Mouse (Mus musculus): ENCODE results near the gene Nudt16.
A peak's percentile ranks its signal among the peaks of the same experiment; 100 is the strongest.
"Not testable (repeated sequence)": the region's sequence is repeated elsewhere in the genome, so short reads cannot be mapped to it uniquely, and the experiment has no call there.

Nudt16 gene

GRCm38 (mm10) chr9:105131253-105132001 lies at the start of gene Nudt16:
Gene Nudt16 (minus strand): TSS chr9:105131824.
- DNase-seq, result peak; percentile 94

DNA sequence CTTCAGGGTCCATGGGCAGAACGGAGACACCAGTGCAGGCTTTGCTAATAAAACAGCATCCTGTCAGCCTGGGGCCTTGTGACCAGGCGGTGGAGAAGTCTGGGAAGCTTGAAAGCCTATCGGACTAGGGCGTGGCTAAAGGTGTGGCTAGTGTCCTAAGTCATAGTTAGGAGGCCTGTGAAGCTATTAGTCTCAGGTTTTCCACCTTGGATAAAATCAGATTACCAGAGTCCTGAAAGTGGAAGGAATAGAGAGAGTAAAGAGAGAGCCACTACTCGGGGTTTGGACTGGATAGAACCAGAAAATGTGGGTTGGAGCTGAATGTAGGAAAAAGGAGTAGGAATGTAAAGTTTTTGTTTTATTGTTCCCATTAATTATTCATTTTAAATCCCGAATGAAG lies 13.4 kb upstream of the Nudt16 start, which contains the start of gene 1700080E11Rik:
Gene 1700080E11Rik, minus strand, starts transcription at position 101 of the 400 bp plus-strand sequence.
- DNase-seq, result no peak

DNA sequence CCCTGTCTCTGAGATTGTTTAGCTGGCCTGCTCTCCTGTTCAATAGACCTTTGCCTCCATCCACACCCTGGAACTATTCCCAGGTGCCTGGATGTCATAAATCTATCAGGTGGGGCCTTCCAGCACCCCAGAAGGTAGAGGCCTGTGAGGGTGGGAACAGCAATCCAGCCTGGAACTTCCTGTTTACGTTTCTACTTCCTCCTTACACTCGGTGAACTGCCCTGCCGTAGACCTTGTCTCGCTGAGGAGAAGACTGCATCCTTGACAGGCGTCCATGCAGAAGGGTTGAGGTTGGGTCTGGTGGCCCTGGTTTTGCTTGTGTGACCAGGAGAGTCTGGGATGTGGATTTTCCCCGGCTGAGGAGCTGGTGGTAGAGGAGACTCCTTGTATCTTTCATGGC lies 7.6 kb upstream of the Nudt16 start:
- no peak for DNase-seq

GRCm38 (mm10) chr9:105136404-105136803 lies 4.8 kb upstream of the Nudt16 start:
- DNase-seq, result no peak

GRCm38 (mm10) chr9:105134536-105134935 lies 2.9 kb upstream of the Nudt16 start:
- no peak for DNase-seq

- DNase-seq, result no peak
Observed at GRCm38 (mm10) chr9:105132002-105132367, 361 bp upstream of the Nudt16 start.

GRCm38 (mm10) chr9:105130331-105130730 lies 1.3 kb downstream of the Nudt16 start:
- DNase-seq, result no peak

DNA sequence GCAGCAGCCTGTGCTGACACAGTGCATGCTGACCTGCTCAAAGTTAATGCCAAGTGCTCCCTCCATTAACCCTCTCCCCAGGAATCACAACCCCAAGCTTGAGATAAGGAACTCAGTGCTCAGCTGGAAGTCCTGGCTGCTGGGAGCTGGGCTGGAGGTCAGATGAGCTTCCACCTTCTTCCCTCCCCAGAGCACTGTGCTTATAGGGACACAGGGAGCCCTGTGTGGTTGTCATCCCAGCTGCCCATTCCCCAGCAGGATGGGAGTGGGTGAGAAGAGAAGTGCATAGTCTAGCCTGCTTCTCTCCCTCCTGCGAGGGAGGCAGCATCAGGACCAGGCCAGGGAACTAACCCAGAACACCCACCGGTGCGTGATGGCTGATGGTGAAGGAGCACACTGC lies 6.4 kb downstream of the Nudt16 start:
- not testable (repeated sequence) for DNase-seq

DNA sequence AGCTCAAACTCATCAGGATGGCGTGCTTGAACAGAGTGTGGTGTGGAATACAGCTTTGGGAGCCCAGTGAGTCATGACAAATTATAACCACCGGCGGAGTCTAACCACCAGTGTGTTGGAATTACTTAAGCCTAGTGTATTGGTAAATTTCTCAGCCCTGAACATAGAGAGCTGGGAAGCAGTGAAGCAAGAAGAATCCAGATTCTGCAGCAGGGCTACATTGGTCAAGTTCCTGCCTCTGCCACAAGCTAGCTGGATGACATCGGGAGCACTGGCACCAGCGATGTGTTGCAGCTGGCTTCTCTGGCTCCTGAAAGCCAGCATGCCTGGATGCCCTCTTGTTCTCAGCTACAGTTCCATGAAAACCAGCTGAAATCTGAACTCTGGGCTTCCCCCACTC lies 27.7 kb downstream of the Nudt16 start:
- DNase-seq, result no peak

DNA sequence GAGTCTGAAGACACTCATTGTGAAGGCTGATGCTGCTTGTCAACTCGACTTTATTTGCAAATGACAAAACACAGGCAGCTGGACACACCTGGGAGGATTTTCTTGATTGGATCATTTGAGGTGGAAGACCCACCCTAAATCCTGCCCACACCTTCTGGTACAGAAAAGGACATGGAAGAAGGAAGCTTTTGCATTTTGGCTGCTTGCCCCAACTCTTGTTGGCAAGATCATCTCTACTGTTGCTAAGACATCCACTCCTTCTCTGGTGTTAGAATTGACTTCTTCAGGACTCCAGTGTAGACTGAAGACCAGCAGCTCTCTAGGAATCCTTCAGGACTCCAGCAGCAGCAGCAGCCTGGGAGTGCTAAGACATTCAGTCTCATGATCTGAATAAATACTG lies 29.7 kb downstream of the Nudt16 start:
- DNase-seq, result no peak

DNA sequence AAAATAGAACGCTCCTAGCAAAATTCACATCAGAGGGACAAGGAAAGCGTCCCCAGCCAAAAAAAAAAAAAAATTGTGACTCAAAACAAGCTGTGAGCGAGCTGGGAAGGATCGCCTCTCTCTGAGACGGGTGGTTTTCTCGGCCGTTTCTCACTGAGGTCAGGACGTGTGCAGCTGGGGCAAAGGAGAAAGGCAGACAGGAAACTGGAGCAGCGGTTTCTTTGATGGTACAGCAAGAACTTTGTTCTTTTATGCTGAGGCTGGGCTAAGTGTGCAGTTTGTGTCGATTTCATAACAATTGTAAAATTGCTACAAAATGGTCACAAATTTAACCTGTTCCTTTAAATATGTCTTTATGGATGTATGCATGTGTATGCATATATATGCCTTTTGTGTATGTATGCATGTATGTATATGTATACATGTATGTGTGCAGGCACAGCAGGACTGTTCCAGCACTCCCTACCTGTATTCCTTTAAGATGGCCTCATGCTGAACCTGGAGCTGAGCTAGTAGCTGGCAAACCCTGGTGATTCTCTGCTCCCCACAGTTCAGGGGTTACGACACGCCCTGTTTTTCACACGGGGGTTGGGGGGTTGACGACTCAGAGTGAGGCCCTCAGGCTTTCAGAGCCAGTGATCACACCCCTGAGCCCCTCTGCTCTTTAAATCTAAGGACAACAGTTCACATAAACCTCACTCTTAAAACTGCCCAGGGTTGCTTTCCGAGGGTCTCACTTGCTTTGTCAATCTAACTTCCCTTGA lies 30.6 kb downstream of the Nudt16 start:
- no peak for DNase-seq

DNA sequence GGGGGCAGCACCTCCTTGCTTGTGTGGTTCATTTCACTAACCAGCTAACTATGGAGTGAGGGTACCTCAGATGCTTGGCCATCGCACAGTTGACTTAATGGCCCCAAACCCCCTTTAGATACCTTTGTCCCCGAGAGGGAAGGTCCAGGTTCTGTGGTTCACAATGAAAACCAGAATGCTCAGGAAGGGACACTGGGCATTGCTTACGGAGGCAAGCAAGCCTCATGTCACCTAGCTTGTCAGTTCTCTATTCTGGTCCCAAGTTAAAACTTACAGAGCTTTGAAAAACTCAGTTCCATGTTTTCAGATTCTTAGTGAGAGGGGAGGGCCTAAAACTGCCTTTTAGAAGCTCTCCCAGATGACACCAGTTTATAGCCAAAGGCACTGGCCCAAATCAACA lies 51.4 kb downstream of the Nudt16 start:
- DNase-seq, result no peak

All from kidney, adult 9 months (tissue).